Mouse (Mus musculus): ENCODE results near the gene Dhtkd1.

DNA sequence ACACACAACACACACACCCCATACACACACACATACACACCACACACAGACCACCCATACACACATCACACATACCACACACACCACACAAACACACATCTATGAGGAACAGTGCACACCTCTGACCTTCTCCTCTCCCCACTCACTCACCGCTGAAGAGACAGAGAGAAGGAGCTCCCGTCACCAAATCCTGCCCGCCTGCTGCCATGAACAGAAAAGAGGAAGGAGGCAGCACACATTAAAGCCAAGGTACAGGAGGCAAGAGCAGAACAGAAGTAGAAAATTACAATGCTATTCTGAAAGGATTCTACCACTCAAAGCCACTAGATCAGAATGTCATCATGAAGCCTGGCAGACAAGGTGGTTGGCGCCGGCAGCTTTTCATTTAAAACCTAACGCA, 19.8 kb downstream of the Dhtkd1 start:
- TF ChIP-seq CTCF (IDR thresholded peaks at IDR 0.05; ENCODE audit: borderline replicate concordance, extremely low read depth, insufficient read depth, insufficient read length) (no peak), POLR2A (IDR thresholded peaks at IDR 0.05; ENCODE audit: borderline replicate concordance, extremely low read depth, insufficient read depth, insufficient read length, poor library complexity, severe bottlenecking) (no peak)
